Mouse (Mus musculus): ENCODE data around the gene Gm136.
A peak's percentile ranks its signal among the peaks of the same experiment; 100 is the strongest.
"Not testable (repeated sequence)": the region's sequence is repeated elsewhere in the genome, so short reads cannot be mapped to it uniquely, and the experiment has no call there.

The Gm136 gene

GRCm38 (mm10) chr4:34756163-34756562 is at the start of gene Gm136:
Gene Gm136 (minus strand): TSS chr4:34756263.
- DNase-seq (ENCODE audit: low read depth, low spot score), result peak; percentile 17

DNA sequence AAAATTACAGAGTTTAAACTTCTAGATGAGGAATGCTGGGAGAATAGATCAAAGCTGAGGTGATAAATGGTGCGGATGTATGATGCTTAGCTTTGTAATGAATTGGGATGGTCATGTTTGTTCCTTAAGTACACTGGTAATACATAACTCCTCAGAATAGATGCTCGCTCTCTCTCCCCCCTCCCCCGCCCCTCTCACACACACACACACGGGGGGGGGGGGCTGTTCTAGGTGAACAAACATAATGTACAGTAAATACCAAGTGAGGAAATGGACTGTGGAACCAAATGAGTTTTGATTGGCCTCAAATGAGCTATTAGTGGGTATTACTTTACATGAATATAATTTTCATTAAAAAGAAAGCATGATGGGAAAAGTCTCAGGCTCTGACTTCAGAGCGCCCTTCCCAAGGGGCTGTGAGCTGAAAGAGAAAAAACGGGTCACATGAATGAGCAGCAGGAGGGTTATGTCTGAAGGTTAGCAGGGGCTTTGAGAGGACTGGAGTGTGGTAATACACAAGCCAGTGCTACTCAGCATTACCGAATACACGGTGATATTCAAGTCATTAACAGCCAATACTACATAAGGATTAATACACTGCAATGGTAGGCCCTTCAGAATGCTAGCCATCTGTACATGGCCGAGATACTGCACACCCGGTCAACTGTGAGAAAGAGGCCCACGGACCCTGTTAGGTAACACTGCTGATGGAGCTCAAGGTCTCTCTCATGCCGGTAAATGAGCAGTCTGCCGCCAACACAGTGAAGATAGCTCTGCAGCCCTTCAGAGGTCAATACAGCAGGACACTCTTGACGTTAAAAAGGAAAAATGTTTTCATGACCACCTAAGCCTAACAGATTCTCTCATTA is 45.3 kb upstream of the Gm136 start:
- no peak for DNase-seq (ENCODE audit: low read depth, low spot score)

DNA sequence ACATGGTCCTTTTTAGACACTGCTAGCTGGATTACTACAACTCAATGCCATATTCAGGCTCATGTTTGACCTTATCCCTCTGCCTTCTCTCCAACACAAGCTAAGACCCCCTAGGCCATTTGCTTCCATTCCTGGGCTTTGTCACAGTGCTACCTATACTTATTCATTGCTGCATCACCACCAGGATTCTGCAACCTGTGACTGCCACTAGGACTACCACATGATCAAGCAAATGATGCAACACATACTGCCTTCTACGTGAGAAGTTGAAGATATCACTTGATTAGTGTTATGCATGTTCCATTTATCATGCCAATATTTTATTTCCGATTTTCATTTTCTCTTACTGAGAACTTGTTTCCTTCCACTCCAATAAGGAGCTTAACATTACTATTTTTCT is 41.9 kb upstream of the Gm136 start:
- DNase-seq (ENCODE audit: low read depth, low spot score), result no peak

GRCm38 (mm10) chr4:34797294-34797983 is 41.4 kb upstream of the Gm136 start:
- DNase-seq (ENCODE audit: low read depth, low spot score), result peak; percentile 27

- DNase-seq (ENCODE audit: low read depth, low spot score), result no peak
Measured at GRCm38 (mm10) chr4:34796294-34796693, 40.2 kb upstream of the Gm136 start.

DNA sequence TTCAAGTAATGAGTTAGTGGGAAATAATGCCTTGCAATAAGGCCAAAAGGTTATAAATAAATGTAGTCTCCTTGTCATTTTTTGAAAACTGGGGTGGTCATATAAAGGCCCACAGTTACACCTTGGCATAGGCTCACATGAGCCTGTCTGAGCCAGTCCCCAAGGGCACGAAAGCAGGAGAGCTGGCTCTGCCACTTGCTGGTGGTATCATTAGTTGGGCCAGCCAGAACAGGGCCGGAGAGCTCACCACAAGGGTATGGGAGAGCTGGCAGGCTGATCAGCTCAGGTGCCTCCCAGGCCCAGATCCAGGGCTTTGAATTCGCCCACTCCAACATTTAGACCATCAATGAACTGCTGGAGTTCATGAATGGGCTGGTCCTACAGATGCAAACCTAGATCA is 30.4 kb upstream of the Gm136 start:
- DNase-seq (ENCODE audit: low read depth, low spot score), result no peak

- DNase-seq (ENCODE audit: low read depth, low spot score), result no peak
Measured at GRCm38 (mm10) chr4:34785646-34786045, 29.6 kb upstream of the Gm136 start.

GRCm38 (mm10) chr4:34784865-34785264 is 28.8 kb upstream of the Gm136 start:
- no peak for DNase-seq (ENCODE audit: low read depth, low spot score)

DNA sequence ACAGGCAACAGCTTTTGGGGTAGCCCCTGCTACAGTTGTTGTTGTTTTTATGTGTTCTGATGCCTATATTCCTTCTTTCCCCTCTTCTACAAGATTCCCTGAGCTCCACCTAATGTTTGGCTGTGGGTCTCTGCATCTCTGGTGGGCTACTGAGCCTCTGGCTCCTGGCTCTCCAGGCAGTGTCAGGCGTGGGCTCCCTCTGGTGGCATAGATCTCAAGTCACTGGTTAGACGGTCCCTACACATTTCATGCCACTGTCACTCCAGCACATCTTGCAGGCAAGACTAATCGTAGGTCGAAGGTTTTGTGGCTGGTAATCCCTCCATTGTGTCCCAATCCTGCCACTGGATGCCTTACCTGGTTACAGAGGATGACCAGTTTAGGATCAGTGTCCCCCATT is 26.7 kb upstream of the Gm136 start:
- DNase-seq (ENCODE audit: low read depth, low spot score), result no peak

DNA sequence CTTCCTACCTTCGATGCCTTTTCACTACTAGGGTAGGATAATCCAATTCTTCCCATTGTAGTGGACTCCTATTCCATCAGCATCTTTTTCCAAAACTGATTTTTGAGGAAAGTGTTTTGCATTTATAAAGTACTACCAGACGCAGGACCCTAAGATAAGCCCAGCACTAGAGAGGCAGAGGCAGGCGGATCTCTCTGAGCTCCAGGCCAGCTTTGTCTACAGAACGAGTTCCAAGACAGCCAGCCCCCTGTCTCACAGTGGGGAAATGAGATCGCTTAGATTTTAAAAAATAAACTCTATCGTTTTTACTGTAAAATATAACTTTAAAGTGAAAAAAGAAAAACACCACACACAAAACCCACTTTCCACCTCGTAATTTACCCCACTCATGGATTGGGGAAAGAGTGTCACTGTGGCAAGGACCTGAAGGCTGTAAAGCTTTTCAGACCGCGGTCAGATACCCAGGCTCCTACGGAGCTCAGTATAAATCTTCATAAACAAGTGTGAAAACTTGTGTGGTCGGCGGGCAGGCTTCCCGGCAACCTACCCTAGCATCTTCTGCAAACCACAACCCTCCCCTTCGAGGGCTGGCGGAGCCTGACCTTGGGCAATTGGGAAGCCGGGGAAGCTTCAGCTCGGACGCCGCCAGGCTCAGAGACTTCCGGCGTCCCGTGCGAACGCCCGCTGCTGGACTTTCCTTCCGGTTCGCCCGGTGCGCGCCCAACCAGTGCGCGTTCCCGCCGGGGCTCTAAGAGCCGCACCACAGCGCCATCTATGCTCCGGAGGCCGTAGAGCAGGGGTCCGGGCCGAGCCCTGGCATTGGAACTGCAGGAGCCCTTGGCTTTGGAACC is 21.8 kb upstream of the Gm136 start, which contains the start of gene Smim8:
Smim8 (minus strand) TSS at position 747 of the 851 bp plus-strand sequence.
- peak; percentile 97 for DNase-seq (ENCODE audit: low read depth, low spot score)

DNA sequence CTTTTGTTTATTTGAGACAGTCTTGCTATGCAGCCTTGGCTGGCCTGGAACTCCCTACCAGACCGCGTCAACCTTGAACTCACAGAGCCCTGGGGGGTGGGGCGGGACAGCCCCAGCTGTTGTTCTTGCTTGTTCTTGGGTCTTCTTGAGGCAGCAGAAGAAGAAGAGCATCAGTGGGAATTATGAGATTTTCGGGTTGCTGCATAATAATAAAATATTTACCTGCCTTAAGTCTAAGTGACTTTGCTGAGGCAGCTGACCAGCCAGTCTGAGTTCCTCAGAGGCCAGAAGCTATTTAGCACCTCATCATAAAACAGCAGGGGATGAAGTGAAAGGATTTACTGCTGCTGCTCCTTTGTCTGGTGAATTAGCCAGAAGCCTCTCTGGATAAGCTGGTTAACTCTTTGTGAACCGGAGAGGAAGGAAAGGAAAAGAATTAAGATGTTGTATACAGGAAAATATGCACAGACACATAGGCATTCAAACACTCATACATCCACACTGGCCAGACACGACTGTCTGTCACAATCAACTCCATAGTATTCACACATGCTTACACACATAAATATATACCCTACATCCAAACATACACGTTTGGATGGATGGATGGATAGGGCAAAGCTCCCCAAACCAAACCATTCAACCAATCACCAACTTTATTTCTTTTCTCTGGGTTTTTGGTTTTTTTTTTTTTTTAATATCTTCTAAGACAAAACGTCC is 15.7 kb upstream of the Gm136 start:
- DNase-seq (ENCODE audit: low read depth, low spot score), result no peak

GRCm38 (mm10) chr4:34749236-34749635 is 6.8 kb downstream of the Gm136 start:
- no peak for DNase-seq (ENCODE audit: low read depth, low spot score)

- no peak for DNase-seq (ENCODE audit: low read depth, low spot score)
Measured at GRCm38 (mm10) chr4:34734461-34734860, 21.6 kb downstream of the Gm136 start.

- peak; percentile 16 for DNase-seq (ENCODE audit: low read depth, low spot score)
Measured at GRCm38 (mm10) chr4:34733415-34733814, 22.6 kb downstream of the Gm136 start.

GRCm38 (mm10) chr4:34729851-34730341 is 26.2 kb downstream of the Gm136 start, which contains the start of gene Cfap206:
Gene Cfap206 (minus strand): TSS chr4:34730206.
- peak; percentile 63 for DNase-seq (ENCODE audit: low read depth, low spot score)

DNA sequence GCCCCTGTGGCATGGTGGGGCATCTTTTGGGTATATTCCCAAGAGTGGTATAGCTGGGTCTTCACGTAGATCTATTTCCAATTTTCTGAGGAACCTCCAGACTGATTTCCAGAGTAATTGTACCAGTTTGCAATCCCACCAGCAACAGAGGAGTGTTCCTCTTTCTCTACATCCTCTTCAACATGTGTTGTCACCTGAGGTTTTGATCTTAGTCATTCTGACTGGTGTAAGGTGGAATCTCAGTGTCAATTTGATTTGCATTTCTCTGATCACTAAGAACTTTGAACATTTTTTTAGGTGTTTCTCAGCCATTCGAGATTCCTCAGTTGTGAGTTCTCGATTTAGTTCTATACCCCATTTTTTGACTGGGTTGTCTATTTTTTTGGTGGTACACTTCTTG is 30.4 kb downstream of the Gm136 start:
- not testable (repeated sequence) for DNase-seq (ENCODE audit: low read depth, low spot score)

DNA sequence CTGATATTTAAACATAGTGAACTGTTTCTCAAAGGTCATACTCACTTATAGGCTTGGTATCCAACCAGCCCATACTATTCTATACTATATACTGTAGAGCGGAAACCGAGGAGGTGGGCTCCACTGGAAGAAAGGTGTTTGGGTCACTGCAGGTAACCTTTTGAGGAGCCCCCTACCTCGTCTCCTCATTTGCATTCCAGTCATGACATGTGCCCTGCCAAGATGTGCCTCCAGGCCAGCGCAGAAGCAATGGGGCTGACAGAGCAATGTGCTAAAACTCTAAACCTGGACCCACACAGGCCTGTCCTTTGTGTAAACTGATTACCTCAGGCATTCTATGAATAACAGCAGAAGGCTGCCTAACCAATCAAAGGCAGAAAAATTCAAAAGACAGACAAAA is 31.8 kb downstream of the Gm136 start:
- no peak for DNase-seq (ENCODE audit: low read depth, low spot score)

GRCm38 (mm10) chr4:34723186-34723585 is 32.9 kb downstream of the Gm136 start:
- no peak for DNase-seq (ENCODE audit: low read depth, low spot score)

DNA sequence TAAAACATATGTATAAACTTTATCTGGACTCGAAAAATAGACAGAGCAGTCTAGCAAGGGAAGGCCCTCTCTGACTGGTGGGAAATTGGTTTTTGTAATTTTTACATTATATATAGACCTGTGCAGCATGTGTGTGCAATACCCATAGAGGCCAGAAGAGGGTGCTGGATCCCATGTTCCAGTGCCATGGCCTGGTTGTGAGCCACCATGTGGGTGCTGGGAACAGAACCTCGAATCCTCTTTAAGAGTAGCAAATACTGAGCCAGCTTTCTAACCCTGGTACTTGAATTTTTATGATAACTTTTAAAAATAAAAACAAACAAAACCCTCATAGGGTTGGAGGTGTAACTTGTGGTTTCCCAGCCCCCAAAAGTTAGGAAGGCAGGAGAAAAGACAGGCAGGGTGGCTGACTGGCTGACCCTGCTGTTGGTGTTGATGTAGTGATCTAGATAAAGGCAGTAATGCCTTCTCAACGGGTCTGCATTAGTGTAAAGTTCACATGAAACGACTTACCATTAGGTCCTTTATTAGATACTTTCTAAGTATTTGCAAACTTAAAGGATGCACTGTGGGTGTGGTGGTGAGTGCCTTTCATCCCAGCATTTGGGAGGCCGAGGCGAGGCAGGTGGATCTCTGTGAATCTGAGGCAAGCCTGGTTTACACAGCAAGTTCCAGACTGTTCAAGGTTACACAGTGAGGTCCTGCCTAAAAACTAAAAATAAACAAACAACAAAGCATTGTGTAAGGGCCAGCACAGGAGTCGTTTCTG is 35.8 kb downstream of the Gm136 start:
- DNase-seq (ENCODE audit: low read depth, low spot score), result no peak

- DNase-seq (ENCODE audit: low read depth, low spot score), result no peak
Measured at GRCm38 (mm10) chr4:34719421-34719820, 36.6 kb downstream of the Gm136 start.

Measured in brain, adult 2 months (tissue).